Mouse (Mus musculus) small intestine, adult 10 weeks (tissue): ENCODE data around the gene Stt3a. TPM values are rescaled to one million over a fixed set of nuclear protein-coding genes. Genes with fewer than 3 reads are reported as not detected.

ENCODE experiments used
- polyA plus RNA-seq: library from polyadenylated mRNA; stranded (reverse); fragments of 350-450 nt; fragmentation: Illumina TruSeq; extraction: RNeasy Lipid Tissue Mini Kit (QIAGEN cat#74804); gene quantifications from one replicate; pipeline ENCODE4 v1.2.3, GENCODE M21; 2014; ENCODE audit warnings: low replicate concordance

Gene Stt3a
- polyA plus RNA-seq = 277 TPM

GRCm38 (mm10) chr9:36767203-36768143 lies at the start of gene Stt3a:
TSS of gene Stt3a (minus strand) at chr9:36767679.

GRCm38 (mm10) chr9:36796781-36797555 lies 29.5 kb upstream of the Stt3a start, which contains the start of gene Ei24:
TSS of gene Ei24 (minus strand) at chr9:36797393.

DNA sequence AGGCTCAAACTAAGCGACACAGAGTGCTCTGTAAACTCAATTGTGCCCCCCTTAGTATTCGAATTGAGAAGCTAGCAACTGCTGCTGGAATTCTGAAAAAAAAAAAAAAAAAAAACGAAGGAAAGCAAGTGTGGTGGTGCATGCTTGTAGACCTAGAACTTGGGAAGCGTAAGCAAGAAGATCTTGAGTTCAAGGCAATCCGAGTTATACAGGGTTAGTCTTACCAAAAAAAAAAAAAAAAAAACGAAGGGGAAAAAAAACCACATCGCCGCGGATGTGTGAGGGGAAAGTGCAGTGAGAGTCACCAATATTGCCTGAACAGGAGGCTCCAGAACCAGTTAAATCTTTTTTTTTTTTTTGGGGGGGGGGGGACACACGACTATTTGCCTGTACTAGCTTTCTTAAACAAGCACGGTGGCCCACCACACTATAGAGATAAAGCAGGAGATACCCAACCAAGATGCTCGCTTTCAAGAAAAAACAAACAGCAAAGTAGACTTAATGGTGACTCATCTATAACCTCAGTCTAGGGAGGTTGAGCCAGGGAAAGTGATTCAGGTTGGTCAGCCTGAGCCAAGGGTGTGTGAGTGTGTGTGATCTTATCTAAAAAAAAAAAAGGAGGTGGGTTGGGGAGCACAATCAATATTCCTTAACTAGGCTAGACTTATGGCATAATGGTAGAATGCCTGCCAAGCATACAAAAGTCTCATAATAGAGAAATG lies 40.3 kb downstream of the Stt3a start, which contains the start of gene Chek1:
Gene Chek1 (minus strand): TSS at position 32 of the 722 bp plus-strand sequence.

GRCm38 (mm10) chr9:36692920-36693319 lies 74.6 kb downstream of the Stt3a start, which contains the start of gene Acrv1:
TSS of gene Acrv1 (plus strand) at chr9:36693220.

Other genes starting within 250 kb of the Stt3a start
- gene Gm5615, start 225.7 kb downstream of the Stt3a start, polyA plus RNA-seq = not detected
- not detected for gene Gm17689, start 185.0 kb downstream of the Stt3a start, polyA plus RNA-seq
- not detected for gene A630095E13Rik, start 124.3 kb downstream of the Stt3a start, polyA plus RNA-seq
- not detected for gene Acrv1, start 74.5 kb downstream of the Stt3a start, polyA plus RNA-seq
- 23.4 TPM for gene Chek1, start 40.6 kb downstream of the Stt3a start, polyA plus RNA-seq
- gene Ei24, start 29.7 kb upstream of the Stt3a start, polyA plus RNA-seq = 168 TPM
- 1.9 TPM for gene Fez1, start 54.2 kb upstream of the Stt3a start, polyA plus RNA-seq